Mouse (Mus musculus) myocyte (in vitro differentiated cells): Measurements from ENCODE around the gene Fkbp10.

Experiments used
- CEBPB ChIP-seq: IDR thresholded peaks from 2 replicates; pipeline ENCODE4 v1.6.1; 2011; ENCODE audit warnings: mild to moderate bottlenecking, moderate library complexity; ENCODE audit not compliant: poor library complexity, insufficient read depth, severe bottlenecking
- E2F4 ChIP-seq: IDR thresholded peaks from one replicate; pipeline ENCODE4 v1.6.1; 2011; ENCODE audit warnings: mild to moderate bottlenecking, control low read depth, moderate library complexity; ENCODE audit not compliant: insufficient read depth
- MAX ChIP-seq: IDR thresholded peaks from one replicate; pipeline ENCODE4 v1.6.1; 2011; ENCODE audit warnings: low read depth, mild to moderate bottlenecking, control low read depth
- MYOD1 ChIP-seq, 3 experiments: IDR thresholded peaks; one replicate each; pipeline ENCODE4 v1.6.1; 2011; ENCODE audit warnings: control low read depth in 2 of 3, low read depth in 2 of 3, mild to moderate bottlenecking in 2 of 3, moderate library complexity in 1 of 3; ENCODE audit not compliant: insufficient read length in 2 of 3, control insufficient read depth in 1 of 3
- MYOG ChIP-seq, 3 experiments: IDR thresholded peaks; one replicate each; pipeline ENCODE4 v1.6.1; 2011; ENCODE audit warnings: control low read depth in 2 of 3, low read depth in 2 of 3, mild to moderate bottlenecking in 2 of 3; ENCODE audit not compliant: insufficient read length in 2 of 3, control insufficient read depth in 1 of 3, insufficient read depth in 1 of 3
- POLR2A ChIP-seq: IDR thresholded peaks from one replicate; pipeline ENCODE4 v1.6.1; 2011; ENCODE audit warnings: low read depth, mild to moderate bottlenecking, control low read depth, moderate library complexity; ENCODE audit not compliant: insufficient read length
- POLR2AphosphoS2 ChIP-seq: IDR thresholded peaks from one replicate; pipeline ENCODE4 v1.6.1; 2011; ENCODE audit warnings: low read depth, control low read depth; ENCODE audit not compliant: insufficient read length
- SRF ChIP-seq: IDR thresholded peaks from one replicate; pipeline ENCODE4 v1.6.1; 2011; ENCODE audit warnings: low read depth; ENCODE audit not compliant: control insufficient read depth, insufficient read length
- TCF12 ChIP-seq: IDR thresholded peaks from one replicate; pipeline ENCODE4 v1.6.1; 2011; ENCODE audit warnings: mild to moderate bottlenecking, control low read depth; ENCODE audit not compliant: poor library complexity, insufficient read depth, severe bottlenecking
- TCF3 ChIP-seq: IDR thresholded peaks from one replicate; pipeline ENCODE4 v1.6.1; 2011; ENCODE audit warnings: low read depth, control low read depth; ENCODE audit not compliant: insufficient read length
- USF1 ChIP-seq: IDR thresholded peaks from one replicate; pipeline ENCODE4 v1.6.1; 2011; ENCODE audit warnings: low read depth, mild to moderate bottlenecking, control low read depth, moderate library complexity

- TF ChIP-seq CEBPB = no peak
- TF ChIP-seq POLR2A = no peak
- TF ChIP-seq MAX = no peak
- peak; percentile 74 for TF ChIP-seq E2F4
- TF ChIP-seq USF1 = no peak
- peak; percentile 58 for TF ChIP-seq TCF3
- peak; percentile 75 for TF ChIP-seq TCF12
- TF ChIP-seq POLR2AphosphoS2 = no peak
- TF ChIP-seq MYOD1 (IDR thresholded peaks at IDR 0.05; ENCODE audit: control insufficient read depth in 1 of 3, insufficient read length in 2 of 3, low read depth in 2 of 3) = peak; percentile 48 to 94 (median 87)
- TF ChIP-seq MYOG (IDR thresholded peaks at IDR 0.05; ENCODE audit: control insufficient read depth in 1 of 3, insufficient read depth in 1 of 3, insufficient read length in 2 of 3, low read depth in 2 of 3) = peak; percentile 71 to 89 (median 72)
- no peak for TF ChIP-seq SRF
Observed at GRCm38 (mm10) chr11:100387589-100388375, 27.7 kb upstream of the Fkbp10 start.
